Mouse (Mus musculus) lung, adult 2 months (tissue): ENCODE data around the gene Rhod. TPM values are rescaled to one million over a fixed set of nuclear protein-coding genes. Genes with fewer than 3 reads are reported as not detected.

Source experiments
- DNase-seq: peaks from one replicate; pipeline ENCODE4 v3.0.0; 2022
- H3K4me1 ChIP-seq: fragments of 200-500 bp; 2 replicates; pipeline ENCODE4 v1.6.1; 2011; ENCODE audit warnings: low read length; ENCODE audit not compliant: control insufficient read depth, insufficient read depth
- H3K4me3 ChIP-seq: fragments of 200-500 bp; replicated peaks from 2 replicates; pipeline ENCODE3; 2011; ENCODE audit warnings: low read depth, mild to moderate bottlenecking, control low read depth, low read length; ENCODE audit errors: extremely low read depth
- CTCF ChIP-seq: fragments of 200-500 bp; IDR thresholded peaks from 2 replicates; pipeline ENCODE4 v1.5.1; 2011; ENCODE audit warnings: mild to moderate bottlenecking, low read length, control low read depth; ENCODE audit not compliant: insufficient read depth
- POLR2A ChIP-seq: fragments of 200-500 bp; IDR thresholded peaks from 2 replicates; pipeline ENCODE4 v1.6.1; 2011; ENCODE audit warnings: low read depth, mild to moderate bottlenecking, control low read depth, low read length, borderline replicate concordance; ENCODE audit errors: extremely low read depth
- WGBS: fragments of 180-500 bp; shearing (Covaris S2); methylation state at CpG from one replicate; pipeline ENCODE4 v1.1.7; 2018; 5-methylcytosine and 5-hydroxymethylcytosine counted together
- polyA plus RNA-seq: library from polyadenylated mRNA; depleted of rRNA; stranded (reverse); fragments of >200 nt; gene quantifications from 2 replicates; pipeline ENCODE4 v1.2.3, GENCODE M21; 2012

The Rhod gene
- polyA plus RNA-seq, 1 experiment: 17.5 TPM

- peak; percentile 16 for DNase-seq
- WGBS: 58% methylated on average over 8 of the region's 8 CpGs
- Histone ChIP-seq H3K4me1 (no peaks in the 10 kb centered on the region; the same call in 1 of the 2 replicates), H3K4me3 (no peak overlapping the region)
- no peak for TF ChIP-seq POLR2A
- TF ChIP-seq CTCF: no peak
Measured at GRCm38 (mm10) chr19:4420153-4420910, 18.9 kb downstream of the Rhod start.

- no peak for TF ChIP-seq CTCF
- TF ChIP-seq POLR2A: no peak
- Histone ChIP-seq H3K4me3 (no peak overlapping the region), H3K4me1 (no peaks in the 10 kb centered on the region; the same call in 1 of the 2 replicates)
- DNase-seq: no peak
- WGBS: 83% methylated on average over 5 of the region's 5 CpGs
Measured at GRCm38 (mm10) chr19:4419711-4420110, 19.5 kb downstream of the Rhod start.

- Histone ChIP-seq H3K4me3 (no peak overlapping the region), H3K4me1 (no peaks in the 10 kb centered on the region; the same call in 1 of the 2 replicates)
- TF ChIP-seq CTCF (no peak), POLR2A (no peak)
- DNase-seq: no peak
Measured at GRCm38 (mm10) chr19:4417713-4418112, 21.5 kb downstream of the Rhod start.

GRCm38 (mm10) chr19:4417183-4417582, 22.0 kb downstream of the Rhod start:
- no peak overlapping the region for H3K4me3 ChIP-seq
- peak; percentile 87 for TF ChIP-seq CTCF
- no peak for TF ChIP-seq POLR2A
- DNase-seq: peak; percentile 62
- WGBS: 0% methylated on average over 1 of the region's 1 CpGs
- no peaks in the 10 kb centered on the region; the same call in 1 of the 2 replicates for H3K4me1 ChIP-seq

GRCm38 (mm10) chr19:4414631-4415030, 24.6 kb downstream of the Rhod start:
- TF ChIP-seq POLR2A: no peak
- no peak for TF ChIP-seq CTCF
- DNase-seq: no peak
- WGBS: 83% methylated on average over 1 of the region's 1 CpGs
- Histone ChIP-seq H3K4me1 (no peaks in the 10 kb centered on the region), H3K4me3 (no peak overlapping the region)

GRCm38 (mm10) chr19:4409062-4409461, 30.2 kb downstream of the Rhod start:
- H3K4me3 ChIP-seq: no peak overlapping the region
- TF ChIP-seq CTCF (no peak), POLR2A (no peak)
- H3K4me1 ChIP-seq: no peaks in the 10 kb centered on the region
- no peak for DNase-seq
- WGBS: 43% methylated on average over 2 of the region's 2 CpGs

GRCm38 (mm10) chr19:4404840-4405239, 34.4 kb downstream of the Rhod start:
- TF ChIP-seq POLR2A: no peak
- TF ChIP-seq CTCF: no peak
- no peak for DNase-seq
- H3K4me1 ChIP-seq: no peaks in the 10 kb centered on the region
- 97% methylated on average over 2 of the region's 2 CpGs for WGBS
- H3K4me3 ChIP-seq: no peak overlapping the region

GRCm38 (mm10) chr19:4398959-4399358, 40.3 kb downstream of the Rhod start:
- Histone ChIP-seq H3K4me3 (no peak overlapping the region), H3K4me1 (peaks cover 6% of the 10 kb centered on the region)
- TF ChIP-seq POLR2A (no peak), CTCF (no peak)
- WGBS: 74% methylated on average over 4 of the region's 4 CpGs
- DNase-seq: no peak

GRCm38 (mm10) chr19:4398630-4398948, 40.6 kb downstream of the Rhod start:
- H3K4me1 ChIP-seq: peaks cover 8% of the 10 kb centered on the region
- TF ChIP-seq CTCF (no peak), POLR2A (no peak)
- 52% methylated on average over 8 of the region's 8 CpGs for WGBS
- H3K4me3 ChIP-seq: peak overlapping the region; percentile 84
- DNase-seq: no peak

GRCm38 (mm10) chr19:4397798-4398629, 41.2 kb downstream of the Rhod start, which contains the start of gene Kdm2a:
TSS of gene Kdm2a (minus strand) at chr19:4398285.
- peak; percentile 73 for DNase-seq
- Histone ChIP-seq H3K4me3 (peak within 1 kb of the TSS; percentile 84), H3K4me1 (peaks cover 9% of the 10 kb centered on the region)
- no peak for TF ChIP-seq CTCF
- TF ChIP-seq POLR2A: 0 out of 2 replicates have a peak, but pooled peaks have one; percentile 7
- 1% methylated on average over 82 of the region's 82 CpGs for WGBS
